ENCODE assay signal across 13 mouse cellular contexts in the genomic region with DNA sequence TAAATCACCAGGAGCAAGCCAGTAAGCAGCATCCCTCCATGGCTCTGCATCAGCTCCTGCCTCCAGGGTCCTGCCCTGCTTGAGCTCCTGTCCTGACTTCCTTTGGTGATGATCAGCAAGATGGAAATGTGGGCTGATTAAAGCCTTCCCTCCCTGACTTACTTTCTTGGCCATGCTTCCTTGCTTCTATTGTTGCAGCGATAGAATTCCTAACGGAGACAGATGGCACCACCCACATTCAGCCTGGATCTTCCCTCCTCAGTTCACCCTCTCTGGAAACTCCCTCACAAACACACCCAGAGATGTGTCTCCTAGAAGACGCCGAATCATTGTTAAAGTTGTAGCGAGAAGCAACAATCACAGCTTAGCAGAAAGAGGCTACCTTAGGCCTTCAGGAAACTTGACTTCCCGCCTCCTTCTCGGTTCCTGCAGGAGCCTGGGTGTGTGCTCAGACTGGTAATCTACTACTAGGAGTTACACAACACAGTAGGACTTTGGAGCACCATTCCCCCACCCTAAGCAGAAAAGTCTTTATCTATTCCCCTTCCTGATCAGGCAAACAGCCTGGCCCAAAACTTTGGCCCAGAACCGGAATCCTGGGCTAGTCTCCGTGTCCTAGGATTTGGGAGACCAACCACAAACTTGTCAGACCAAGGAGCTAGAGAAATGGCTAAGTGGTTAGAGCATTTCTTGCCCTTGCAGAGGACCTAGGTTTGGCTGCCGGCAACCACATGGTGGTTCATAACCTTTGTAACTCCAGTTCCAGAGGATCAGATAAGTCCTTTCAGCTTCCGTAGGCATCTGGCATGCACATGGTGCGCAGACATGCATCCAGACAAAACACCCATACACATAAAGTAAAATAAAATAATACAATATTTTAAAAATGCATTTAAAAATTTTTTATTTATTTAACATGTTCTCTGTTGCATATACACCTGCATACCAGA. TPM values are rescaled to one million over a fixed set of nuclear protein-coding genes. Genes with fewer than 3 reads are reported as not detected.
DNase-seq lines count a peak whose midpoint lies in the region; ATAC-seq lines count a peak whose summit lies in the region.
"Had no signal": no experiment of that assay in that cellular context is flagged by ENCODE, and none has a peak within 500 bp of the region (broad histone marks: within the 10 kb centered on the region; RNA-seq: fewer than 3 reads in every experiment).

No protein-coding gene starts in this region.

- H3K9ac ChIP-seq in liver, embryonic 16.5 days (ENCODE audit: low read depth, low read length): no peak overlapping the region
- no peak overlapping the region for H3K9ac ChIP-seq in liver, embryonic 11.5 days (ENCODE audit: low read depth, low read length)
- no peak overlapping the region for H3K9ac ChIP-seq in forebrain, embryonic 15.5 days (replicated peaks)
- H3K9ac ChIP-seq: liver, embryonic 14.5 days had no signal

- 68% methylated on average over 12 of the region's 12 CpGs for WGBS in liver, embryonic 16.5 days (ENCODE audit: insufficient replicate concordance)
- WGBS in liver, embryonic 11.5 days: 81% methylated on average over 12 of the region's 12 CpGs
- 87% methylated on average over 12 of the region's 12 CpGs for whole genome bisulfite sequencing in forebrain, embryonic 15.5 days

- H3K4me3 ChIP-seq in liver, embryonic 16.5 days (ENCODE audit: low read depth, low read length): no peak overlapping the region
- no peak overlapping the region for H3K4me3 ChIP-seq in liver, embryonic 11.5 days (ENCODE audit: low read depth, low read length)
- no peak overlapping the region for H3K4me3 ChIP-seq in forebrain, embryonic 15.5 days
- H3K4me3 ChIP-seq: erythroblast, embryonic 14.5 days had no signal

- peaks cover 2% of the 10 kb centered on the region for H3K27me3 ChIP-seq in liver, embryonic 16.5 days (ENCODE audit: control insufficient read depth, insufficient read depth, low read depth, low read length)
- peaks cover 9% of the 10 kb centered on the region; the same call in 1 of the 2 replicates for H3K27me3 ChIP-seq in liver, embryonic 11.5 days (replicated peaks; ENCODE audit: control insufficient read depth, insufficient read depth, low read length)
- H3K27me3 ChIP-seq in forebrain, embryonic 15.5 days: peaks cover 15% of the 10 kb centered on the region

- H3K27ac ChIP-seq in liver, embryonic 16.5 days (ENCODE audit: low read length): no peak overlapping the region
- no peak overlapping the region for H3K27ac ChIP-seq in liver, embryonic 11.5 days (ENCODE audit: low read depth, low read length)
- H3K27ac ChIP-seq in forebrain, embryonic 15.5 days (replicated peaks): no peak overlapping the region
- H3K27ac ChIP-seq: liver, embryonic 14.5 days had no signal

- 0 out of 2 replicates have a peak, but pooled peaks have one; percentile 27 for ATAC-seq in liver, embryonic 16.5 days (ENCODE audit: low read depth)
- ATAC-seq in liver, embryonic 11.5 days (replicated peaks; ENCODE audit: low FRiP score): no peak
- ATAC-seq in forebrain, embryonic 15.5 days (replicated peaks): no peak
- no peak for ATAC-seq in megakaryocyte, adult 5-6 weeks (ENCODE audit: poor library complexity, severe bottlenecking)
- ATAC-seq: activated CD4-positive, CD25-positive, alpha-beta regulatory T cell, adult 4 months; CD4-positive, CD25-positive, alpha-beta regulatory T cell, adult 4 months had no signal

- H3K4me2 ChIP-seq in liver, embryonic 16.5 days (ENCODE audit: low read depth, low read length): no peak overlapping the region
- H3K4me2 ChIP-seq in liver, embryonic 11.5 days: no peak overlapping the region
- H3K4me2 ChIP-seq in forebrain, embryonic 15.5 days (replicated peaks): no peak overlapping the region

- DNase-seq in liver, embryonic 11.5 days (ENCODE audit: low spot score): no peak
- DNase-seq in frontal cortex, postnatal 25 days (ENCODE audit: low spot score in 2 of 2): peak; percentile 10 to 39
- peak; percentile 69 to 70 for DNase-seq in layer of hippocampus, postnatal 36 days
- peak; percentile 92 for DNase-seq in telencephalon, adult 2 months (ENCODE audit: low read depth, low spot score)
- DNase-seq: cerebellum, postnatal 36 days; heart, postnatal 36 days had no signal

- H3K36me3 ChIP-seq in liver, embryonic 16.5 days (ENCODE audit: control insufficient read depth, insufficient read depth): no peaks in the 10 kb centered on the region
- no peaks in the 10 kb centered on the region for H3K36me3 ChIP-seq in liver, embryonic 11.5 days (ENCODE audit: control insufficient read depth, insufficient read depth, low read length)
- no peaks in the 10 kb centered on the region for H3K36me3 ChIP-seq in forebrain, embryonic 15.5 days

- no peaks in the 10 kb centered on the region for H3K9me3 ChIP-seq in liver, embryonic 16.5 days (replicated peaks; ENCODE audit: control insufficient read depth, low read length)
- H3K9me3 ChIP-seq in liver, embryonic 11.5 days (ENCODE audit: control insufficient read depth, low read length): no peaks in the 10 kb centered on the region
- no peaks in the 10 kb centered on the region for H3K9me3 ChIP-seq in forebrain, embryonic 15.5 days

- no peaks in the 10 kb centered on the region for H3K4me1 ChIP-seq in liver, embryonic 16.5 days (ENCODE audit: control insufficient read depth, low read depth, low read length)
- no peaks in the 10 kb centered on the region for H3K4me1 ChIP-seq in liver, embryonic 11.5 days (replicated peaks; ENCODE audit: control insufficient read depth, insufficient read depth, low read length)
- no peaks in the 10 kb centered on the region for H3K4me1 ChIP-seq in forebrain, embryonic 15.5 days

RNA-seq across cellular contexts. Expression of a gene that starts 6.8 kb away (rescaled TPM):
- polyA plus RNA-seq in liver, embryonic 16.5 days (2015; fragmentation: Nextera tagmentation; extraction: Ambion mirVana): 23.0 and 24.4 TPM in 2 replicates
- 52.8 and 57.7 TPM in 2 replicates for polyA plus RNA-seq in liver, embryonic 11.5 days (2014; fragmentation: Nextera tagmentation; extraction: Ambion mirVana)
- total RNA-seq in layer of hippocampus, postnatal 36 days (2021): 10 to 100 TPM; 56.1 to 57.3 TPM
- polyA plus RNA-seq in forebrain, embryonic 15.5 days (2015; fragmentation: Nextera tagmentation; extraction: Ambion mirVana): 57.9 and 60.1 TPM in 2 replicates
- total RNA-seq in megakaryocyte, adult 5-6 weeks (2015): 14.3 and 14.7 TPM in 2 replicates
- 26.8 and 33.3 TPM in 2 replicates for total RNA-seq in megakaryocyte, adult 5-6 weeks (2017)

RNA-seq across cellular contexts. Expression of a gene that starts 41.8 kb away (rescaled TPM):
- 18.4 and 19.3 TPM in 2 replicates for polyA plus RNA-seq in liver, embryonic 16.5 days (2015; fragmentation: Nextera tagmentation; extraction: Ambion mirVana)
- polyA plus RNA-seq in liver, embryonic 11.5 days (2014; fragmentation: Nextera tagmentation; extraction: Ambion mirVana): 47.3 and 51.8 TPM in 2 replicates
- total RNA-seq in layer of hippocampus, postnatal 36 days (2021): 100 to 1,000 TPM in 1 of 2 experiments, 10 to 100 TPM in 1; 93.4 to 102 TPM
- 110 and 113 TPM in 2 replicates for polyA plus RNA-seq in forebrain, embryonic 15.5 days (2015; fragmentation: Nextera tagmentation; extraction: Ambion mirVana)
- total RNA-seq in megakaryocyte, adult 5-6 weeks (2015): 35.5 and 39.5 TPM in 2 replicates
- 59.1 and 60.7 TPM in 2 replicates for total RNA-seq in megakaryocyte, adult 5-6 weeks (2017)
